Mouse (Mus musculus): ENCODE results near the gene Brap. TPM values are rescaled to one million over a fixed set of nuclear protein-coding genes. Genes with fewer than 3 reads are reported as not detected.
"Not testable (repeated sequence)": the region's sequence is repeated elsewhere in the genome, so short reads cannot be mapped to it uniquely, and the experiment has no call there.

Brap gene
- total RNA-seq, 1 experiment from 2014 or later, result 61.5 TPM

GRCm38 (mm10) chr5:121663456-121663855 is 3.1 kb downstream of the Brap start:
- ATAC-seq (replicated peaks in 1 of 2; ENCODE audit: insufficient read depth in 1 of 2, low FRiP score in 2 of 2, low TSS enrichment in 1 of 2, low read depth in 1 of 2, poor library complexity in 2 of 2, severe bottlenecking in 2 of 2), result no peak

GRCm38 (mm10) chr5:121664078-121664477 is 3.7 kb downstream of the Brap start:
- ATAC-seq (replicated peaks in 1 of 2; ENCODE audit: insufficient read depth in 1 of 2, low FRiP score in 2 of 2, low TSS enrichment in 1 of 2, low read depth in 1 of 2, poor library complexity in 2 of 2, severe bottlenecking in 2 of 2), result no peak

GRCm38 (mm10) chr5:121664971-121665370 is 4.6 kb downstream of the Brap start:
- no peak for ATAC-seq (replicated peaks in 1 of 2; ENCODE audit: insufficient read depth in 1 of 2, low FRiP score in 2 of 2, low TSS enrichment in 1 of 2, low read depth in 1 of 2, poor library complexity in 2 of 2, severe bottlenecking in 2 of 2)

DNA sequence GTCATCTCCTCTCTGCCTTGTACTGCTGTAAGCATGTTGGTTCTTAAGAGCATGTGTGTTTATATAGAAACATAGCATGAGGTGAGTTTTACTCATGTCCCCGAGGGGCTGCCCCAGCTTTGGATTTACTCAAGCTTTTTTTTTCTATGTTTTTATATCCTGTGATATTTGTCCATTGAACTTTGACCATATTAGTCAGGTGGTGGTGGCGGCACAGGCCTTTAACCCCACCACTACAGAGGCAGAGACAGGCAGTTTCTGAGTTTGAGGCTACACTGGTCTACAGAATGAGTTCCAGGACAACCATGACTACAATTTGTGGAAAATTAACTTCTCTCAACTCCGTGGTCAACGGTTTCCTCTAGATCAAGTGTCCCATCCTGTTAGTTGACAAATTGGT is 6.7 kb downstream of the Brap start:
- no peak for ATAC-seq (replicated peaks in 1 of 2; ENCODE audit: insufficient read depth in 1 of 2, low FRiP score in 2 of 2, low TSS enrichment in 1 of 2, low read depth in 1 of 2, poor library complexity in 2 of 2, severe bottlenecking in 2 of 2)

GRCm38 (mm10) chr5:121668411-121668810 is 8.0 kb downstream of the Brap start:
- no peak for ATAC-seq (replicated peaks in 1 of 2; ENCODE audit: insufficient read depth in 1 of 2, low FRiP score in 2 of 2, low TSS enrichment in 1 of 2, low read depth in 1 of 2, poor library complexity in 2 of 2, severe bottlenecking in 2 of 2)

GRCm38 (mm10) chr5:121670412-121670811 is 10.0 kb downstream of the Brap start:
- no peak for ATAC-seq (replicated peaks in 1 of 2; ENCODE audit: insufficient read depth in 1 of 2, low FRiP score in 2 of 2, low TSS enrichment in 1 of 2, low read depth in 1 of 2, poor library complexity in 2 of 2, severe bottlenecking in 2 of 2)

DNA sequence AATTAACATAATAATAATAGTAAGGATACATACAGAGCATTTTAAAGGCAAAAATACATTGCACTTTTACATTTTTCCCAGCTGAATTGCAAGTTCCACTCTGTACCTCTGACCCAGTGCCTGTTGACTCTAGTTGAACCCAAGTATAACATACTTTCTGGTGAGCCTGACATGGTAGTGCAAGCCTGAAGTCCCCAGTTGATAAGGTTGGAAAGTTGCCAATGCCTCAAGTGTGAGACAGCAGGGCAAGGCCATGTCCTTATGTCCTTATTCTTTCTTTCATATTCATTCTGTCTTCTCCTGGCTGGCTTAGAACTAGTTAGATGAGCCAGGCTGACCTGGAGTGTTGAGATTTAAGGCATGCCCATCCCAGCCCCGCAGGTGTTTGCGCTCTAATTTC is 21.9 kb downstream of the Brap start:
- no peak for ATAC-seq (replicated peaks in 1 of 2; ENCODE audit: insufficient read depth in 1 of 2, low FRiP score in 2 of 2, low TSS enrichment in 1 of 2, low read depth in 1 of 2, poor library complexity in 2 of 2, severe bottlenecking in 2 of 2)

GRCm38 (mm10) chr5:121685495-121685894 is 25.1 kb downstream of the Brap start:
- no peak for ATAC-seq (replicated peaks in 1 of 2; ENCODE audit: insufficient read depth in 1 of 2, low FRiP score in 2 of 2, low TSS enrichment in 1 of 2, low read depth in 1 of 2, poor library complexity in 2 of 2, severe bottlenecking in 2 of 2)

DNA sequence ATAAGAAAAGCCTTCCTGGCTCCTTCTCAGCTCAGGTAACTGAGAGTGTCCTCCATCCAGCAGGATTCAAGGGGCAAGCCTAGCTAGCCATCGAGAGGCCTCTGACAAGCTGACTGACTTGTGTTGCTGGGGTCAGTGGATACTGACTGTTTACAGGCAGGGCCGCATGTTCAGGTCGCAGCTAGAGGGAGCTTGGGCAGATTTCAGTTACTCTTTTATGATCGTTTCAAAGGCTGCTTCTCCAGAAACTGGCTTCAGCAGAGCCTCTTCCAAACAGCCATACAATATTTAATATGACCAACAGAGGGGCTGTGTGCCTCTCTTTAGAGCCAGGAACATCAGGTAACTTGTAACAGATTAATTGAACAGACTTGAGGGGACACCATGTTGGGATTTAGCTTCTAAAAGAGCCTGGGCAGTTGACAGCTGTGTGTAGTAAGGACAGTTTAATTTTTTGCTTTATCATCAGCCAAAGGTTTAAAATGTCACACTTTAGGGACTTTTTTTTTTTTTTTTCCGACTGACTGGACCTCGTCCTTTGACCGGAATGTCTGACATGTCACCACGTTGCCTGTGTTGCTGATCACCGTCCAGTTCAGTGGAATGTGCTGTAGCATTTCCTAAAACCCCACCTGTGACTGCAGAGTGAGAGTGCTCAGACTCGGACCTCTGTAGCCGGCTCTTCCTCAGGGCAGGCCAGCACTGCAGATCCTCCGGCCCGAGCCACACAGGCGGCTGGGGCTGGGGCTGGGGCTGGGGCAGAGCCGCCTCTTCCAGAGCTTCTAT is 25.9 kb downstream of the Brap start:
- no peak for ATAC-seq (replicated peaks in 1 of 2; ENCODE audit: insufficient read depth in 1 of 2, low FRiP score in 2 of 2, low TSS enrichment in 1 of 2, low read depth in 1 of 2, poor library complexity in 2 of 2, severe bottlenecking in 2 of 2)

DNA sequence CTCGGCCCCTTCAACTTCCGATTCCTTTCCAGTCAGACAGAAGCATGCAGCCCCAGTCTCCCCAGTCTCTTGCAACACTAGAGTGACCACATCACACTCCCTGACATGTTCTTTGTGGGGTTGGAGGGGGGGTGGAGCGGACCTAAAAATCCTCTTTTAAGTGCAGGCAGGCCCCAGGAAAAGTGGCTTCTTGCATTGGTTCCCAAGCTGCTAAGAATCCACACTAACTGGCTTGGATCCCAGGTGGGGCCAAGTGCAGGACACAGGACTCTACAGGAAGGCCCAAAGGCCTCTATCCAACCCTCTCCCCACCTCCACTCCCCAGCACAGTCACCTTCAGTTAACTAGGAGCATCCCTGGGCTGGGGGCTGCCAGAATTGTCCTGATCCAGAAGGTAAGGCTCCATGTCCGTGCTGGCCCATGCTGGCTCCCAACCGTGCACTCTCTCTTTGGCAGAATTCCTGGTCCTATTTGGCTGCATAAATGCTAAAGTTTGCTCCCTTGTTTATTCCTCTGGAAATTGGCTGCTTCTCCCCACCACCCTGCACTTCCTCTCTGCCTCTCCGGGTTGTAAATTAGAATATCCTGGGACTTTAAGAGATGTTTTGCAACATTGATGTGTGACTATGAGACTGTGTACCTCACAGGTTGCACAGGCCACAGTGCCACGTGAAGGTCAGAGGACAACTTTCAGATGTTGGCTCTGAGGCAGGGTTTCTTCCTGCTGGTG is 30.3 kb downstream of the Brap start:
- no peak for ATAC-seq (replicated peaks in 1 of 2; ENCODE audit: insufficient read depth in 1 of 2, low FRiP score in 2 of 2, low TSS enrichment in 1 of 2, low read depth in 1 of 2, poor library complexity in 2 of 2, severe bottlenecking in 2 of 2)

GRCm38 (mm10) chr5:121691436-121691835 is 31.1 kb downstream of the Brap start:
- not testable (repeated sequence) for ATAC-seq (replicated peaks in 1 of 2; ENCODE audit: insufficient read depth in 1 of 2, low FRiP score in 2 of 2, low TSS enrichment in 1 of 2, low read depth in 1 of 2, poor library complexity in 2 of 2, severe bottlenecking in 2 of 2)

DNA sequence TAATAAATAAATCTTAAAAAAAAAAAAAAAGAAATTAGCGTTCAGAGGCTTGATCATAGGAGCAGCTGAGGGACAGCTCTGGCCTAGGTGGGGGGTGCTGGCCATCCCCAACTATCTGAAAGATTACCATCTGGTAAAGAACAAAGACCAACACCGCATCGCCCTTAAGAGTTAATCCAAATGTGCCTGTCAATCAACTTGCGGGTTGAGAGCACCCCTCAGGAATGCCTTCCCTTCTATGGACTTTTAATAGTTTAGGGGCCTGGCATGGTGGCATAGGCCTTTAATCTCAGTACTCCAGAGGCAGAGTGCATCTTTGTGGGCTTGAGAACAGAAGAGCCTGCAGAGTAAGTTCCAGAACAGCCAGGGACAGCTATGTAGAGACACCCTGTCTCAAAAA is 32.5 kb downstream of the Brap start:
- ATAC-seq (replicated peaks in 1 of 2; ENCODE audit: insufficient read depth in 1 of 2, low FRiP score in 2 of 2, low TSS enrichment in 1 of 2, low read depth in 1 of 2, poor library complexity in 2 of 2, severe bottlenecking in 2 of 2), result no peak

- no peak for ATAC-seq (replicated peaks in 1 of 2; ENCODE audit: insufficient read depth in 1 of 2, low FRiP score in 2 of 2, low TSS enrichment in 1 of 2, low read depth in 1 of 2, poor library complexity in 2 of 2, severe bottlenecking in 2 of 2)
Measured at GRCm38 (mm10) chr5:121696761-121697160, 36.4 kb downstream of the Brap start.

DNA sequence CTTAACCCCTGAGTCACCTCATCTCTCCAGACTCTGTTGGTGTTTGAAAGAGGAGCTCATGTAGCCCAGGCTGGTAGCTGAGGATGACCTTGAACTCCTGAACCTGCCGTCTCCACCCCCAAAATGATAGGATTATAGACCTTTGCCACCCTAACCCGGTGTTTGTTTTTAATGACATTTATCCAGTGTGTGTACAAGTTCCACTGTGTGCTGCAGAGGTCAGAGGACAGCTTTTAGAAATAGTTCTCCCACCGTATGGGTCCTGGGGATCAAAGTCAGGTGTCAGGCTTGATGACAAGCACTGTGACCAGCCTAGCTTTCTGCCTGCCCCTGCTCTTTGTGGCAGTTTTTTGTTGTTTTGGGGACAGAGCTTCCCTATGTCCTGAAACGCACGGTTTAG is 39.5 kb downstream of the Brap start:
- no peak for ATAC-seq (replicated peaks in 1 of 2; ENCODE audit: insufficient read depth in 1 of 2, low FRiP score in 2 of 2, low TSS enrichment in 1 of 2, low read depth in 1 of 2, poor library complexity in 2 of 2, severe bottlenecking in 2 of 2)

DNA sequence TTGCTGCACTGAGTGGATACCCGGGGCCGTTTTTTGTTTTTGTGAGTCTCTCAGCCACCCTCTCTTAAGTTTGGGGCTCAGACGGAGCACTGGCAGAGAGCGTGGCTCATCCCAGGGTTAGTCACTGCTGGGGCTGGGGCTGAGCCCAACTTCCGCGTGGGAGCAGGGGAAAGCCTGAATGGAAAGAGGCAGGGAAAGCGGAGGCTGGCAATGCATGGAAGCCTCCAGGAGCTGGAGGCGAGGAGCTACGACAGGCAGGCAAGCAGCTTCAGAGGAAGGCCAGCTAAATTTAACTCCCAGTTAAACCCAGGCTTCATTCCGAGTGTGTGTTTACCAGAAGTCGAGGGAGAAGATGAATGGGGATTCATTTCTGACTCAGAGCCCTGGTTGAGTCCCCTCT is 40.1 kb downstream of the Brap start:
- no peak for ATAC-seq (replicated peaks in 1 of 2; ENCODE audit: insufficient read depth in 1 of 2, low FRiP score in 2 of 2, low TSS enrichment in 1 of 2, low read depth in 1 of 2, poor library complexity in 2 of 2, severe bottlenecking in 2 of 2)

GRCm38 (mm10) chr5:121701111-121701769 is 40.9 kb downstream of the Brap start:
- no peak for ATAC-seq (replicated peaks in 1 of 2; ENCODE audit: insufficient read depth in 1 of 2, low FRiP score in 2 of 2, low TSS enrichment in 1 of 2, low read depth in 1 of 2, poor library complexity in 2 of 2, severe bottlenecking in 2 of 2)

DNA sequence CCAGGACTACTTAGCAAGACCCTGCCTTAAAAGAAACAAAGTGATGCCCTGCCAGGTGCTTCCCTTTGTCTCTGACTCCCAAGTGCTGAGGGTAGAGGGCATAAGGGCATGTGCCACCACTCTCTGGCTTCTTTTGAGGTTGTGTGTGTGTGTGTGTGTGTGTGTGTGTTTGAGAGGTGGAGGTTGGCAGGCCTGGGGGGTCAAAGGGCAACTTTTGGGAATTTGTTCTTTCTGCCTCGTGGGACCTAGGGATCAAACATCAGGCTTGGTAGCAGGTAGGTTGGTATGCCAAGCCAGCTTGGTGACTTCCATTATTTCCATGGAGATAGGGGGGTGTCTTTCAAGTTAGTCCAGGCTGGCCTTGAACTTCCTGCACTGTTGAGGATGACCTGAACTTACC is 43.0 kb downstream of the Brap start:
- no peak for ATAC-seq (replicated peaks in 1 of 2; ENCODE audit: insufficient read depth in 1 of 2, low FRiP score in 2 of 2, low TSS enrichment in 1 of 2, low read depth in 1 of 2, poor library complexity in 2 of 2, severe bottlenecking in 2 of 2)

GRCm38 (mm10) chr5:121704512-121705248 is 44.3 kb downstream of the Brap start:
- no peak for ATAC-seq (replicated peaks in 1 of 2; ENCODE audit: insufficient read depth in 1 of 2, low FRiP score in 2 of 2, low TSS enrichment in 1 of 2, low read depth in 1 of 2, poor library complexity in 2 of 2, severe bottlenecking in 2 of 2)

Measured in hematopoietic stem cell, adult 5-6 weeks (primary cell).